Mouse (Mus musculus): Measurements from ENCODE around the gene Nosip. TPM values are rescaled to one million over a fixed set of nuclear protein-coding genes. Genes with fewer than 3 reads are reported as not detected.

Nosip gene
- polyA plus RNA-seq, 1 experiment = 38.0 TPM

GRCm38 (mm10) chr7:45082401-45083299, 20.4 kb downstream of the Nosip start:
- Histone ChIP-seq H3K4me3 (ENCODE audit: insufficient read depth, low read length) (no peak overlapping the region), H3K4me1 (ENCODE audit: control insufficient read depth, insufficient read depth, low read length) (0 out of 2 replicates have a peak, but pooled peaks cover 4% of the 10 kb centered on the region), H3K27ac (ENCODE audit: insufficient read depth, low read length) (0 out of 2 replicates have a peak overlapping the region, but pooled peaks have one; percentile 22)
- TF ChIP-seq CTCF (IDR thresholded peaks at IDR 0.05; ENCODE audit: borderline replicate concordance, insufficient read depth, low read length) (peak; percentile 35; the same call in 1 of the 2 replicates), POLR2A (IDR thresholded peaks at IDR 0.05; ENCODE audit: low read depth, low read length) (no peak)

- H3K27ac ChIP-seq (ENCODE audit: insufficient read depth, low read length) = no peak overlapping the region
- TF ChIP-seq POLR2A (IDR thresholded peaks at IDR 0.05; ENCODE audit: low read depth, low read length) (no peak), CTCF (IDR thresholded peaks at IDR 0.05; ENCODE audit: borderline replicate concordance, insufficient read depth, low read length) (no peak)
Observed at GRCm38 (mm10) chr7:45083300-45083890, 21.2 kb downstream of the Nosip start.

GRCm38 (mm10) chr7:45086084-45086483, 23.9 kb downstream of the Nosip start:
- Histone ChIP-seq H3K4me3 (ENCODE audit: insufficient read depth, low read length) (no peak overlapping the region), H3K27ac (ENCODE audit: insufficient read depth, low read length) (no peak overlapping the region), H3K4me1 (ENCODE audit: control insufficient read depth, insufficient read depth, low read length) (0 out of 2 replicates have a peak, but pooled peaks cover 4% of the 10 kb centered on the region)
- TF ChIP-seq POLR2A (IDR thresholded peaks at IDR 0.05; ENCODE audit: low read depth, low read length) (no peak), CTCF (IDR thresholded peaks at IDR 0.05; ENCODE audit: borderline replicate concordance, insufficient read depth, low read length) (peak; percentile 39; the same call in 1 of the 2 replicates)

More at GRCm38 (mm10) chr7:45083300-45083890, 21.2 kb downstream of the Nosip start:
- H3K4me3 ChIP-seq (ENCODE audit: insufficient read depth, low read length) = no peak overlapping the region
- H3K4me1 ChIP-seq (ENCODE audit: control insufficient read depth, insufficient read depth, low read length) = 0 out of 2 replicates have a peak, but pooled peaks cover 4% of the 10 kb centered on the region

GRCm38 (mm10) chr7:45088597-45088996, 26.4 kb downstream of the Nosip start:
- H3K27ac ChIP-seq (ENCODE audit: insufficient read depth, low read length) = no peak overlapping the region
- peaks cover 5% of the 10 kb centered on the region; the same call in 1 of the 2 replicates for H3K4me1 ChIP-seq (ENCODE audit: control insufficient read depth, insufficient read depth, low read length)
- TF ChIP-seq POLR2A (IDR thresholded peaks at IDR 0.05; ENCODE audit: low read depth, low read length) (no peak), CTCF (IDR thresholded peaks at IDR 0.05; ENCODE audit: borderline replicate concordance, insufficient read depth, low read length) (no peak)

GRCm38 (mm10) chr7:45090251-45090977, 28.2 kb downstream of the Nosip start:
- no peak for TF ChIP-seq CTCF (IDR thresholded peaks at IDR 0.05; ENCODE audit: borderline replicate concordance, insufficient read depth, low read length)
- peak; percentile 27; the same call in 1 of the 2 replicates for TF ChIP-seq POLR2A (IDR thresholded peaks at IDR 0.05; ENCODE audit: low read depth, low read length)
- H3K4me3 ChIP-seq (ENCODE audit: insufficient read depth, low read length) = peak overlapping the region; percentile 60
- H3K4me1 ChIP-seq (ENCODE audit: control insufficient read depth, insufficient read depth, low read length) = peaks cover 5% of the 10 kb centered on the region; the same call in 1 of the 2 replicates
- peak overlapping the region; percentile 85 for H3K27ac ChIP-seq (ENCODE audit: insufficient read depth, low read length)

More at GRCm38 (mm10) chr7:45088597-45088996, 26.4 kb downstream of the Nosip start:
- H3K4me3 ChIP-seq (ENCODE audit: insufficient read depth, low read length) = no peak overlapping the region

GRCm38 (mm10) chr7:45091001-45091990, 29.1 kb downstream of the Nosip start:
- Histone ChIP-seq H3K4me3 (ENCODE audit: insufficient read depth, low read length) (peak overlapping the region; percentile 60), H3K27ac (ENCODE audit: insufficient read depth, low read length) (peak overlapping the region; percentile 85), H3K4me1 (ENCODE audit: control insufficient read depth, insufficient read depth, low read length) (peaks cover 5% of the 10 kb centered on the region; the same call in 1 of the 2 replicates)
- peak; percentile 36 for TF ChIP-seq POLR2A (IDR thresholded peaks at IDR 0.05; ENCODE audit: low read depth, low read length)
- TF ChIP-seq CTCF (IDR thresholded peaks at IDR 0.05; ENCODE audit: borderline replicate concordance, insufficient read depth, low read length) = no peak

GRCm38 (mm10) chr7:45092048-45092447, 29.8 kb downstream of the Nosip start, which contains the start of gene Rcn3:
TSS of gene Rcn3 (minus strand) at chr7:45092221.
- peaks cover 5% of the 10 kb centered on the region; the same call in 1 of the 2 replicates for H3K4me1 ChIP-seq (ENCODE audit: control insufficient read depth, insufficient read depth, low read length)
- peak within 1 kb of the TSS; percentile 60 for H3K4me3 ChIP-seq (ENCODE audit: insufficient read depth, low read length)
- TF ChIP-seq POLR2A (IDR thresholded peaks at IDR 0.05; ENCODE audit: low read depth, low read length) = peak; percentile 93
- TF ChIP-seq CTCF (IDR thresholded peaks at IDR 0.05; ENCODE audit: borderline replicate concordance, insufficient read depth, low read length) = no peak

GRCm38 (mm10) chr7:45092828-45093515, 30.7 kb downstream of the Nosip start:
- TF ChIP-seq CTCF (IDR thresholded peaks at IDR 0.05; ENCODE audit: borderline replicate concordance, insufficient read depth, low read length) (no peak), POLR2A (IDR thresholded peaks at IDR 0.05; ENCODE audit: low read depth, low read length) (no peak; the same call in 1 of the 2 replicates)
- Histone ChIP-seq H3K4me3 (ENCODE audit: insufficient read depth, low read length) (no peak overlapping the region), H3K27ac (ENCODE audit: insufficient read depth, low read length) (0 out of 2 replicates have a peak overlapping the region, but pooled peaks have one; percentile 35), H3K4me1 (ENCODE audit: control insufficient read depth, insufficient read depth, low read length) (peaks cover 5% of the 10 kb centered on the region; the same call in 1 of the 2 replicates)

More at GRCm38 (mm10) chr7:45092048-45092447, 29.8 kb downstream of the Nosip start, which contains the start of gene Rcn3:
- peak within 1 kb of the TSS; percentile 85 for H3K27ac ChIP-seq (ENCODE audit: insufficient read depth, low read length)
